Mouse (Mus musculus) right cerebral cortex, postnatal 4 days (tissue): ENCODE measurements at regions not wholly inside any gene's neighbourhood (a gene's known extent, or its start where the extent isn't known, plus 50 kb on each side); places are given as distances from the start of the nearest gene placed in this dataset.
"Not testable (repeated sequence)": the region's sequence is repeated elsewhere in the genome, so short reads cannot be mapped to it uniquely, and the experiment has no call there.

Source experiments
- DNase-seq: peaks from one replicate; pipeline ENCODE4 v3.0.0-alpha.2; 2022

DNA sequence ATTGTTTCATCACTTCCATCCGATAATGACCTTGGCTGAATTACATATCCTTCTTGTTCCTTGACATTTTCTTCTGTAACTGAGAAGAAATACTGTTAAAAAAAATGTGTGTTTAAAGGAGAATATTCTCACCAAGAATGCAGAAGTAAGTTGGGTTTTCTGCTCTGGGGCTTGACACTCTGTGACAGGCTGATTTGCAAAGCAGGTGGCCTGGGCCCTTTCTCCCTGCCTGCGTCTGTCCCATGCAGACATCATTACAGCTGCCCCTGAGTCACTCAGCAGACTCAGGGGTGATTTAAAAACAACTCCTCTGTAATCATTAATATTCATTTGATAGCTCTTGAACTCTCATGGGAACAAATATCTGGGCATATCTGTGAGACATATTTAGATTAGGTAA, 229.4 kb upstream of the Synpr start:
- no peak for DNase-seq

DNA sequence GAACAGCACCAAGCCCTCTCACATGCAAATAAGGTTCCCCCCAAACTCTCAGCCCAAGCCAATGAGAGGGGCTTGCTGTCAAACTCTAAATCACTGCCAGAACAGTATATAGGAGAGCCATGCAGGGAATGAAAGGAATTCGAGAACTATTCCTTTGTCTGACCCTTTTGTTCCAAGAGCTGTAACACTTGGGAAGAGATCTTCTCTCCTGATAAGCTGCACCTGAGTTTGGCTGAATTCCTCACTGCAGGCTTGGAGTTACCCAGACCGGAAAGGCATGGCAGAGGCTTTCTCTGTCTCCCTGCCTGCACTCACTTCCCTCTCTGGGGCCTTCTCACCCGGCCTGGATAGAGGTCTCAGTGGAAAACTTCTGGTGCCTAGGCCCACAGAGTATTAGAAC, 219.7 kb upstream of the Cadps start:
- not testable (repeated sequence) for DNase-seq

DNA sequence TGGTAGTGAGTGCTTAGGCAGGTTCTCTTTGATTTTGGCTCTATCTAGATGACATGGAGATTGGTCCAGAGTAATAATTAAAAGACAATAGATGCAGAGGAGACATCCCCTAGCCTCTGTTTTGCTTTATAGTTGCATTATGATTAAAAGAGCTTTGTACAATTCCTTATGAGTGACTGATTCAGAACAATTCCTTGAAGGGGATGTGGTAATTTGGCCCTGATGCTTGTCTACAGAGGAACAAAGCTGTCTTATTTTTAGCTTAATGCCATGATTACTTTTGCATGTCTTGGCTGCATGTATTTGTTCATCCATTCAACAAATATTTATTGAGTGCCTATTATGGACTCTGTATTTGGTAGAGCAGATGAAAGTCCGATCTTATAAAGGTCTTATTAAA, 218.9 kb upstream of the Cadps start:
- DNase-seq = no peak

DNA sequence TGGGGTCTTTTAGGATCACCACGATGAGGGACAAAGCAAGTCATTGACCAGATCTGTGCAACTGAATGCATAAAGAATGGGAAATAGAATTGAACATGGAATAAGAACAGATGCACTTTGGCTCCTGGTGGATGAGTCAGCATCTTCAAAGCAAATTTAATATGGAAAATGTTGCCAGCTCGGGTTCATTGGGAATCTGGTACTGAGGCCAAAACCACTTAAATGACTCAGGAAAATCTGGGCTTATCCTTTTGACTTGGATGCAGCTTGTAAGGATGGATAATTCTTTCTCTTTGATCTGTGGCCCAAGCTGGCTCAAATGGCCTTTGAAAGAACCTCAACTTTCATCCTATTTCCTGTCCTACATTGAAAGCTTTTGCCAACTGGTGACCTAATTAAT, 217.3 kb upstream of the Cadps start:
- DNase-seq = no peak

DNA sequence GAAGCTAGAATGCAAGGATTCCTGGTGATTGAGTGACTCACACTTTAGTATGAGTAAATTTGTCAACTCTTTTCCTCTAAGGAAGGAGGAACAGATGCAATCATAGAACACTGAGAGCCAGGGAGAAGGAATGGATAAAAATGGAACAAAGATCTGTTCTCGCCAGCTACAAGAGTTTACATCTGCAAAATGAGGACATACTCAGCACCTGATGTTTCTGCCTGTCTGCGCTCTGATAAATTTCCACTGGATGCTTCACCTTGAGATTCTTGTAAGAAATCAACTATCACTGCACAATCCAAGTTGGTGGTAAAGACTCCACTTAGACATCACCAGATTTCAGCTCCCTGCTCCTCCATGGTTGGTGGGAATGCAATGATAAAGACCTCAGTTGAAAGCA, 214.5 kb upstream of the Cadps start:
- DNase-seq = no peak

DNA sequence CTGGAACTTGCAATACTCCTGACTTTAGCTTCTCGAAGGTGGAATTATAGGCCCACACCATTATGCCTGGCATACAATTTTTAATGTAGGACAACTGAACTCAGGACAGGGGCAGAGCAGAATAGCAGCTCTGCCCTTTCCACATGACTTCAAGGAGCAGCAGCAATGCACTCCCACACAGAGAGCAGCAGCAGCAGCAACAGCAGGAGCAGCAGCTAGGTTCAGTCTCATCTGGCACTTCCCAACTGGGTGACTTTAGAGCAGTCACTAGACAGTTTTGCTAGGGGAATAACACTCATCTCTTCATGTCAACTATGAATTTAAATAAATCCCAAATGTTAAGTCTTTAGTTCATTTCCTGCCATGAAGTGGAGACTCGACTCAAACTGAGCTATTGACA, 206.9 kb upstream of the Cadps start:
- no peak for DNase-seq

DNA sequence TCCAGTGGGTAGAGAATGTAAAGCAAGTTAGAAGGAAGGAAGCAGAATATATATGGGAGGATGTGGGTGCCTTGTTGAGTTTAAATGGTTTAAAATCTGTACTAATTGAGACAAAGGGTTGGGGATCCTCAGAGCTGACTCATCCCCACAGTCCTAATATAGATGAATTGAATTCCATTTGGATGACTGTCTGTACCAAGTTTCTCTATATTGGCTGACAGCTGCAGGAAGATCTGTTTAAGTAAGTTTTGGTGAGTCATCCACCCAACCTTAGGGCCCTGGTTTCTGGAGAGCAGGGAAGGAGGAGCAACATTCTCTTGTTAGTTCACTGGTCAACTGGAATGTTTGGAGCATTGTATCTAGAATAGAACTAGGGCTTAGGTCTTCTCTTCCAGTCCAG, 199.9 kb upstream of the Cadps start:
- DNase-seq = no peak

DNA sequence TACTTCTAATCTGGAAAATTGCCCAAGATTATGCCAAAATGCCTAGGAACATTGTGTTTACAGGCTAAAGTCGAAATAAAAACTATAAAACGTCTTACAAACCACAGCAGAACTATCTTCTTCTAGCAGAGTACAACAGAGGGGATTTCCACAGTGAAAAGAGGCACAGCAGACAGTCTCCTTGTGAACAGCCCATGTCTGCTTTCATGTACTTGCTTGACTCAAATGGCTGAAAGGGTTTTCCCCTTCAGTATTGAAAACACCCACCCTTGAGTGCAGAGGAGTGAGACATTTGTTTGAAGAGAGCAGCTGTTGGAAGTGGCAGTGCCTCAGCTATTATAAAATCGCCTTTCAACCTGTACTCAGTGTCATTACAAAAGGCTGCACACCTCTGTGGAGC, 188.2 kb upstream of the Cadps start:
- no peak for DNase-seq

DNA sequence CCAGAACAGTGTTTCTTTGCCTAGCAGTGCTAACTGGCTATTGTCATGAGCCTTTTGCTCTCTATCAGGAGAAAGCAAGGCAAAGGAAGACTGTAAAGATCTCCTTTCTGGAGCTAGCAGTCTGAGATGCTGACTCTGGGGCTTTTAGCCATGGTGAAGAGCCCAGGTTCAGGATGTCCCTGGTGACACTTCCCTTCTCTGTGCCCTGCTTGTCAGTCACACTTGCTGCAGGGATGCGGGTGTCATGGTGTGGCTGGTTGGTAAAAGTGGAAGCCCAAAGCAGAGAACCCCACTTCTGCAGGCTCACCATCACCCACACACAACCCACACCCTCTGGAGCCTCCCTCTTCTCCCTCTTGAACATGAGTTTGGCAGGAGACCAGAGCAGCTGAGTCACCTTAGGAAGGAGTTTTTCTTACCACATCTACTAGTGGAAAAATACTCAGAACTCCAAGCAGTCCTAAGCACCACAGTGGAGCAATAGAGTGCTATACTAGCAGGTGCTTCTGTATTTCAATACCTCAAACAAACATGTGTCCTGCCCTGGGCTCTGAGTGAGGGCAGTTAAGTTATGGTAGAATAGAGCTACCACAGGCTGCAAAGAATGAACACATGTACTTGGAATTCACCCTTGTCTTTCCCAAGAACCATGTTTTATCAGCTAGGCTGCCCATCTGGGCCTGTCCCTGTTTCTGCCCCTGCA, 178.3 kb upstream of the Cadps start:
- DNase-seq = no peak

DNA sequence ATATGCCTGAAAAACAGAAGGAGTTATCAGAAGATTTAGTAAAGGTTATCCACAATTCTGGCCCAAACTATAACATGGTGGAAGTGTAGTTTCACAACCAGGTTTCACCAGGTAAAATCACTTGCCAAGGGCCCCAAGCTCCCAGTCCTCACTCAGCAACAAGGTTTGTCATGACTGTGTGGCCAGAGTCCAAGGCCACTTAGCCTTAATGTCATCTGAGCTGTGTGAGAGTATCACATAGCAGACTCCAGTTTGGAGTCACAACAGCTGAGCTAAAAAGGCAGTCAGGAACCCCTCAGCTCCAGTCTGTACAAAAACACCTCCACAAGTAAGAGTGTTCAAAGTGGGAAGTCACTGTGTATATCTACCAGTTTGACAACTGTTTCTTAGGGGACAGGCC, 156.5 kb upstream of the Cadps start:
- no peak for DNase-seq

DNA sequence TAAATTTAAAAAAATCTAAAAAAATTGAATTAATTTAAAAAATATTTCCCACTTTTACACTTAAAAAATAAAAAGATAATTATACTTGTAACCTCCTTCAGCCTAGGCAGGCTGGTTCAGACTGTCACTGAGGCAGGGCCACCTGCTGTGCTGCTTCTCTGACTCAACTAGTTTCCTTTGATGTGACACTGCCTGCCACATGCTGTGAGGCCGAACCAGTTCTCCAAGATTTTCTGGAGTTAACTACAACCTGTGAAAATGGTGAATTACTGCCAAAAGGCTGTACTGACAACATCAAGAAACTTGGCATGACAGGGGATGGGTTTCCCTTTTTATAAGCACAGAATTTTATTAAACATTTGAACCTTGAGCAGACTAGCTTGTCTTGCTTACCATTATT, 143.6 kb upstream of the Cadps start:
- DNase-seq = no peak

DNA sequence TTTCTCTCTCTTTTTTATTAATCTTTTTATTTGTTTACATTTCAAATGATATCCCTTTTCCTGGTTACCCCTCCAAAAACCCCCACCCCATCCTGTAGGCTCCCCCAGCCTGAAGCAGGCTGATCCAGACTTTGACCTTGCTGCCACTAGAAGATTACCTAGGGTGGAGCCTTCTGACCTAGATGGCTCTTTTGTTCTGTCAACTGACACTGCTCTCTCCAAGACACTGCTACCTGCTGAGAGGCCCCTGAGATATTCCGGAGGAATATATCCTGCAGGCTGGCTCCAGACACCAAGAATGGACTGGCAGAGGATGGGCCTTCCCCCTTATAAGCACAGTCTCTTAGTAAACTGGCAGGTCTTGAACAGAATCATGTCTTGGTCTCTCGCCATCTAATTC, 135.0 kb upstream of the Cadps start:
- not testable (repeated sequence) for DNase-seq

DNA sequence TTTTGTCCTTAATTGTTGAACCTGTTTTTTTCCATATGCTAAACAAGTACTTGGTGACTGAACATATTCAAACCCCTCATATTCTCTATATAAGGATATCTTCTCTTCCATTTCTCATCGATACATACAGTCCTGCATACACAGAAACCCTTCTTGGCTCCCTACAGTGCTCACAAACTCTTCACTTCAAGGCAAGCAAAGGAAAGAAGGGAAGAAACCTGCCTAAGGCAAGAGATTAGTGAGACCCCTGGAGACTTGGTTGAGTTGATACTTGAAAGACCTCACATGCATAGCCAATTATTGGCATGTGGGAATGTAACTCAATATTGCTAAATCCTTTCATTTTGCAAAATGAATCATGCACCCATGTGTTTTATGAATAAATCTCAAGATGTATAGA, 128.0 kb upstream of the Cadps start:
- DNase-seq = no peak

DNA sequence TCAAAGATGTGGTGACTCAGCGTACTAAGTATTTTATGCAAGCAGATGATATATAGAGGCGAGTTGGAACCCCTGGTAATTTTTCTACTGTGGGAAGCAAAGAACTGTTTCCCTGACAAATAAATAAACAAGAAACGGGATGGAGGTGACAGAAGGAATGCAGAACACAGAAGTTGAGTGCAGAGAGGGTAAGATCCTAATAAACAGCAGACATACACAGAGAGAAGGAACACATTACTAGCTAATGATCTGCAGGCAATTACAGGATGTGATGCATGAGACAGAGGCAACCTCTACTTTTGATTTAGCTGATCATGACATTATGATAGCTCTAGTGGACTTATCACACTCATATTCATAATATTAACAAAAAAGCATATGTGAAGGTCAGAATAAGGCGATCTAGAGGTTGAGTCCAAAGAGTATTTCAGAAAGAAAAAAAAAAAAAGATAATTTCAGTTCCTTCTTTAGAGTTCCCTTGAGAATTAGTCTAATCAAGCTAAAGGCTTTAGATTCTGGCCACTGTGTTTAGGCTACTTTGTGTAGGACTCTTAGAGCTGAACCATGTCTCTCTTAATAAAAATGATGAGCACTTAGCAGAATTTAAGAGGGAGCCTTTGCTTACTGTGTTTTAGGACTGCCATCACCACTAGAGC, 115.9 kb upstream of the Cadps start:
- no peak for DNase-seq

DNA sequence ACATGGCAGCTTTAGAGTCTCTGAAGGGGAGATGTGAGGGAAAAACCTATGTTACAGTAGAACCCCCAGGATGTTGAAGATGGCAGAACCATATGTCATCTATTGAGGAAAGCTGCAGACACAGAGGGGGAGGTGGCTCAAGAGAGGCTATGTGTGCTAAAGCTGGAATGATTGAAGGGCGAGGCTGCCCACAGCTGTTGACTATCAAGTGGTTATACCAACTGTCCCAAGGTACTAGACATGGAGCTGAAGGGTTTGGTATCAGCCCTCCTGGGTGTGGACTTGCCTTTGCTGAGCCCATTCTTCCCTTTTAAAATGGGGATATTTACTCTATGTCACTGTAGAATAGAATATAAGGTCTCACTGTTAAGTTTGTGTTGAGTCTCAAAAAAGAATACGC, 113.5 kb upstream of the Cadps start:
- DNase-seq = no peak

DNA sequence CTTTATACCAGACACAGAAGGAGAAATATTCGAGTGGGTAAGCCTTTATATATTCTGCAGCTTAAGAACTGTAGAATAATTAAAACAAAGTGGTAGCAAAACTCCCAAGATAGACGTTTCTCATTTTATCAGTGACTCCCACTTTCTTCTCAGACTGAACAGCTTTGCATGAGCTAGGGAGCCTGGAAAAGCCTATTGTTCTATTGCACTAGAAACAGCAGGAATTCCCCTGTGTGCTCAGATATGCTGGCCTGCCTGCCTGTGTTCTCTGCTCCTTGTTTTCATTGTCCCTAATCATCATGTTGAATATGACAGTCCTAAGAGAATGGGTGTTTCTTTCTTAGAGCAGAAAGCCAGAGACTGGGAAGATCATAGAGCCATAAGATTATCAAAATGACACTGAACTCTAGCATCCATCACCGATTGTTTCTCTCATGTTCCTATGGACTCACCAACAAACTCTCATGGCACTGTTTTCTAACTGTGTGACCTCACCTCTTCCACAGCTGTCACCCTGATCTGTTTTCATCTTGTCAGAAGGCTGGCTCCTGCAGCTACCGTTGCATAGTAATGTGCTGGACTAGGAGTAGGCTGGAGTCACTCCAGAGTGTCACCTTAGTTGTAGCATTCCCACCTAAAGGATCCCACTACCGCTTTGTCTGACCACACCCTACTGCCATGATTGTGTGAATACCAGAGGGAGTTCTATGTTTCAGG, 108.9 kb upstream of the Cadps start:
- no peak for DNase-seq

DNA sequence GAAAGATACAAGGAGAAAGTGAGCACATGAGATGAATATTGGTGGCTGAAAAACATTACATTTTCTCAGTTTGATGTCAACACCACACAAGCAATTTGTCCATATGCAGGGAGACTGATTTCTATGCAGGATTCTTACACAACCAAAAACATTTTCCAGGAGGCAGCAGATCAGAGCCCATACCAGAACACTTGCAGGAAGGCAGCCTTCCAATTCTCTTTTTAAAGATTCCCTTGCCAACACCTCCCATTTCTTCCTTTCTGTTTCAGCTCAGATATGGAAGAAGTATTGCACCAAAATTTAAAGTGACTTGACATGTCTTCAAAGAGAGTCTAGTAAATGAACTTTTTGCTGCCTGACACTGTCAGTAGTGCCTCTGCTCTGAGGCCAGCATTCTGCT, 100.7 kb upstream of the Cadps start:
- no peak for DNase-seq

DNA sequence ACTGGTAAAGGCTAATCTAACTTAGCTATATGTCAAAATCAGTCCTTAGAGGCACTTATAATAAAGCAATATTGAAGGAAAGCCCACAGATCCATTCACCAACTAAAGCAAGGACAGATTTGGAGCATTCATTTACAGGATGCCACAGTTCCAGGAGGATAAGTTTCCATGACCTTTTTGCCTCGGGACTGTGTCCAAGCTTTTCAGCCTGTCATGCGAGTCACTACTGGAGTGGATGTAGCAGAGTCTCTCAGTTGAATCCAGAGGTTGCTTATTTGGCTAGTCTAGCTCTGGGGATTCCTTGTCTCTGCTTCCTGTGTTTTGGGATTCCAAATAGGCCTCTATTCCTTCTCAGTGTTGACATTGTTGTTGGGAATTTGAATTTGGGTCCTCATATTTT, 92.6 kb upstream of the Cadps start:
- no peak for DNase-seq

DNA sequence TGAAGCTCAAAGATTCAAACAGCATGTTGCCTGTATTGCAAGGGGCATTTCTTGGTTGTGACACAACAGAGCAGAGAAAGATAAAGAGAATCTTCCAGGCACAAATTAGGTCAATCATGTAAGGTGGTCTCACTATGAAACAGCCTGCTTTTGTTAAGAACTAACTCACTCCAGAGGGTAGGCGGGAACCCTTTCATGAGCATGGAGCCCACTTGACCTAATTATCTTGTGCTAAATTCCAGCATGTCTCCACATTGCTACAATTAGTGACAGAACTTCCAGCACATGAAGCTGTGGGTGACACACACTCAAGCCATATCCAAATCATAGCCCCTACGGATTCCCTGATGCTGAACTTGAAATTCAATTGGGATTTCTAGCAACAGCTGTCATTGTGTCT, 91.1 kb upstream of the Cadps start:
- no peak for DNase-seq

DNA sequence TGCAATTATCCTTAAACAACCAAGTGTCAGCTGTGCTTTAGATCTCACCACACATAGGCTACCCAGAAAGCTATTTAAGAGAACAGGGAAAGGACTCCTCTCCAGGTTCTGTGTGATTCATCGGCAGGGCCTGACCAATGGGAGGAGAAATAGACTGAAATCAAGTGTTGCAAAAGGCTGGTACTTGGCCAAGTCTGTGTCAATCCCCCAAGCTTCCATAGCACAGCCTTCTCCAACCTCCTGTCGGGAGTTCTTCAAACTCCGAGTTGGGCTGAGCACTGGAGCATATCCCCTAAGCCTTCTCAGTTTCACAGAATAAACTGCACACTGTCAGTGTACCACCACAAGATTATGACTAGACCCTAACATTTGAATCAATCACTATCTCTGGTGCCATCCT, 90.5 kb upstream of the Cadps start:
- DNase-seq = no peak

DNA sequence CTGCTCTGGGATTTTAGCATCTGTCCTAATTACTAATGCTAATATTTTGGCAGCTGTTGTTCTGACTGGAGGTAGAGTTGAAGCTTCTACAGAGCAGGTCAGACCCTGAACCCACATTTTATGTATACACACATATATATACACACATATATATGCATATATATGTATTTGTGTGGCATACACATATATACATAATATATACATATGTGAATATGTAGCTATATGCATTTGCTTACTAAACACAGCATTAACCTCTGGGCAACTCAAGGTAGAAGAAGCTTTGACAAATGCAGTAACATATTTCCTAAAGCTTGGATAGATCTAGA, 54.4 kb upstream of the Cadps start:
- DNase-seq = no peak

DNA sequence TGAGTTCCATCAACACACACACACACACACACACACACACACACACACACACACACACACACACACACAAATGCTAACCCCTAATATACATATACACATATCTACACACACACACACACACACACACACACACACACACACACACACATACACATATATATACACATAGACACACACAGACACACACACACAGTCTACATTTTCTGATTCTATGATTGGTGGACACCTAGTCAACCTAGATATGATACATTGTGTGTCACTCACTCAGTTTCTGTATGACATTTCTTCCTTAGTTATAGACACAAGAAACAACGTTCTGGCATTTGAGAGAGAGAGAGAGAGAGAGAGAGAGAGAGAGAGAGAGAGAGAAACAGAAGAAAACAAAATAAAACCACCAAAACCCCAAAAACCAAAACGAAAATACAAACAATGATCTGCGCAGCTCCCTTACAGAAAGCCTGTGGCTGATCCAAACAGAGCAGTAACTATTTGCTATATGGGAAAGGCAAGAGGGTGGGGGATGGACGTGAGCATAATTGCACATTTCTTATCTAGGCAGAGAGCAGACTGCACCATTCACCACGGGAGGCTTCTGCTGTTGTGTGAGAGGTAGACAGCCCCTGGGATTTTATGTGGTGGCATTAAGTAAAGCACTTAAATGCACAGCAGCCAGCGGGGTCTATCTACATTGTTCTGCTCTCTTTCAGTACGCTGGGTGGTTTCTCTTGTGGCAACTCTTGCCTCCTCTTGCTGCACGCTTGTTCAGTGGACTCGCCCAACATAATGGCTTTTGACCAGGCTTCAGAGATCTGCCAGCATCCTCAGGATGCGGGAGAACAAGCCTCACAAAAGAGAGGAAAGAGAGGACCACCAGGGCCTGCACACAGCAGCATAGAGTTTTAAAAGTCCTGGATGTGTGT, 53.8 kb upstream of the Cadps start:
- DNase-seq = peak; percentile 14
